Mouse (Mus musculus) forebrain, postnatal 0 days (tissue): ENCODE results near the gene Fgfr3. TPM values are rescaled to one million over a fixed set of nuclear protein-coding genes. Genes with fewer than 3 reads are reported as not detected.
A peak's percentile ranks its signal among the peaks of the same experiment; 100 is the strongest.

ENCODE experiments used
- ATAC-seq: fragments of 200-750 bp; cut with Nextera tagmentation; 2 replicates; pipeline ENCODE4 v1.8.0; 2017; ENCODE audit warnings: mild to moderate bottlenecking, moderate library complexity
- DNase-seq: peaks from one replicate; pipeline ENCODE4 v3.0.0-alpha.2; 2015
- H3K27ac ChIP-seq: fragments of 300-500 bp; sonication (generic); 2 replicates; pipeline ENCODE4 v1.5.1; 2014; ENCODE audit warnings: low read depth, mild to moderate bottlenecking, antibody characterized with exemption, low read length, moderate library complexity, mixed read lengths
- H3K27me3 ChIP-seq: fragments of 300-500 bp; sonication (generic); 2 replicates; pipeline ENCODE4 v1.6.1; 2014; ENCODE audit warnings: mild to moderate bottlenecking, low read length, mixed read lengths; ENCODE audit not compliant: insufficient read depth
- H3K36me3 ChIP-seq: fragments of 300-500 bp; sonication (generic); 2 replicates; pipeline ENCODE4 v1.6.1; 2014; ENCODE audit warnings: mild to moderate bottlenecking, moderate library complexity; ENCODE audit not compliant: insufficient read depth
- H3K4me1 ChIP-seq: fragments of 300-500 bp; sonication (generic); 2 replicates; pipeline ENCODE4 v1.6.1; 2014; ENCODE audit warnings: antibody characterized with exemption; ENCODE audit not compliant: insufficient read depth
- H3K4me2 ChIP-seq: fragments of 300-500 bp; sonication (generic); 2 replicates; pipeline ENCODE4 v1.6.1; 2014; ENCODE audit warnings: low read depth, mild to moderate bottlenecking, moderate library complexity
- H3K4me3 ChIP-seq: fragments of 300-500 bp; sonication (generic); 2 replicates; pipeline ENCODE4 v1.5.1; 2014; ENCODE audit warnings: low read depth, low read length, mixed read lengths
- H3K9ac ChIP-seq: fragments of 300-500 bp; sonication (generic); 2 replicates; pipeline ENCODE4 v1.6.1; 2014; ENCODE audit warnings: mild to moderate bottlenecking
- H3K9me3 ChIP-seq: fragments of 300-500 bp; sonication (generic); 2 replicates; pipeline ENCODE4 v1.6.1; 2016; ENCODE audit warnings: low read length
- CTCF ChIP-seq: sonication (generic); IDR thresholded peaks from 2 replicates; pipeline ENCODE4 v1.5.1; 2016; ENCODE audit warnings: antibody characterized with exemption, control low read depth, low read depth
- WGBS: fragments of 180-500 bp; shearing (Covaris S2); extraction: QIAGEN DNeasy Blood & Tissue Kit; methylation state at CpG from one replicate; pipeline ENCODE4 v1.1.7; 2014; 5-methylcytosine and 5-hydroxymethylcytosine counted together
- polyA plus RNA-seq: library from polyadenylated mRNA; unstranded; fragments of >200 nt; fragmentation: Nextera tagmentation; extraction: Ambion mirVana; gene quantifications from 2 replicates; pipeline ENCODE4 v1.2.1, GENCODE M21; 2015
- total RNA-seq: library from RNA; depleted of rRNA; stranded (reverse); fragments of >200 nt; gene quantifications from 2 replicates; pipeline ENCODE4 v1.2.3, GENCODE M21; 2014

Fgfr3 gene
- total and polyA plus RNA-seq, 2 experiments from 2014 or later: 22.2 to 56.6 TPM

- no peak overlapping the region for H3K27ac ChIP-seq
- no peak overlapping the region for H3K9ac ChIP-seq
- H3K36me3 ChIP-seq: no peaks in the 10 kb centered on the region
- H3K4me2 ChIP-seq: no peak overlapping the region
- no peak overlapping the region for H3K4me3 ChIP-seq
- DNase-seq: no peak
- WGBS: 7% methylated on average over 24 of the region's 24 CpGs
- peaks cover 16% of the 10 kb centered on the region for H3K4me1 ChIP-seq
- no peak for TF ChIP-seq CTCF
- ATAC-seq: no peak
- no peaks in the 10 kb centered on the region; the same call in 1 of the 2 replicates for H3K27me3 ChIP-seq
- no peaks in the 10 kb centered on the region for H3K9me3 ChIP-seq
Measured at GRCm38 (mm10) chr5:33692393-33692792, 29.1 kb upstream of the Fgfr3 start.

- Histone ChIP-seq H3K4me3 (no peak overlapping the region), H3K9ac (no peak overlapping the region; the same call in 1 of the 2 replicates), H3K4me2 (peak overlapping the region; percentile 91), H3K27ac (no peak overlapping the region), H3K4me1 (peaks cover 12% of the 10 kb centered on the region), H3K9me3 (no peaks in the 10 kb centered on the region), H3K36me3 (no peaks in the 10 kb centered on the region), H3K27me3 (no peaks in the 10 kb centered on the region; the same call in 1 of the 2 replicates)
- DNase-seq (no peak), ATAC-seq (no peak)
- TF ChIP-seq CTCF: no peak
- WGBS: 33% methylated on average over 9 of the region's 9 CpGs
Measured at GRCm38 (mm10) chr5:33694461-33694847, 27.0 kb upstream of the Fgfr3 start.

DNA sequence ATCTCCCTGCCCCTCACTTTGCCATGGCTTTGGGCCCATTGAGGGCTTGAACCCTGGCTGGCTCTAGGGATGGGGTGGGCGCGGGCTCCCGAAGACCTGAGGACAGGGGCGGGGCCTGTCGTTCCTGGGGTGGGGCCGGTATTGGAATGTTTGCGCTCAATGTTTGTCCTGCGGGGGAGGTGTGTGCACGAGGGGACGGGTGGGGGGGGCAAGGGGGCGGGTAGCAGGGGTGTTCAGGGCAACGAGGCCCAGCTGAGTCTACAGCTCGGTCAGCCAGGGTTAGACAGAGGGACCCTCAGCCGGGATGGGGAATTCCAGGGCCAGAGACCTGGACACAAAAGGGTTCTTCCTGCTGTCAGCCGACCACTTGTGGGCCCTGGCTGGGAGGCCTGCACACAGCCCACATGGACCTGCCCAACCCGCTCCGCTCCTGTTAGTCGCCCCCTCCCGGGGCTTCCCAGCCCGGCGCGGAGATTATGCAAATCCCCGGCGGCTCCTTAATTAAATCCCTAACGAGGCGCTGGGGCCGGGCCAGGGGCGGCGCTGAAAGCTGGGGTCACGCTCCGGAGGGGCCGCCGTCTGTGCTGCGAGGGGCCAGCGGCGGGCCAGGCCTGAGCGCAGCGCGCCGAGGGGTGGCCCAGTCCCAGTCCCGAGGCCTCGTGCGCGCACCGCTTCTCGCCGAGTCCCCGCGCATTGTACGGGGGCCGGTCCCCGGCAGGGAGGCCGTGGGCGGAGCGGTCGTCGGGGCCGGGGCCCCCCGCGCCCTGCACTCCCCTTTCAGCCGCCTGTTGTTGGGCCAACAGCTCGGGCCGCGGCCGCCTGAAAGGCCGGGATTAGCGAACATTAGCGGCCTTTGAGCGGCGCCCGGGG, 26.4 kb upstream of the Fgfr3 start:
- H3K27me3 ChIP-seq: no peaks in the 10 kb centered on the region; the same call in 1 of the 2 replicates
- ATAC-seq: peak; percentile 79

DNA sequence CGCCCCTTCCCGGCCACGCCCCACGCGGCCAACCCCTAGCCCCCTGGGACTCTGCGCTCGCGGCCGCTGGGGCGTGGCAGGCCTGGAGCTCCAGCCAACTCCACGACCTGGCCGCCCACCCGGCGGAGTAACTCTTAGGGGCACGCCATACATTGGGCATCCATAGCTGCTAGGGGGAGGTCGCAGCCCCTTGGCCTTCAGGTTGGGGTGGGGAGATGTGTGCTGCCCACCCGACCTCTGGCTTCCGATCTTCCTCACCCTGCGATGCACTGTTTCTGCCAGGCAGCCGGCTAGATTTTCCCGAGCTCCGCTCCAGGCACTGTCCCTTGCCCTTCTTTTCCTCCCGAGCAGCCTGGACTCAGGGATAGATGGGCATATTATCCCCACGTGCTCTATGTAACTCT, 25.8 kb upstream of the Fgfr3 start:
- Histone ChIP-seq H3K4me1 (peaks cover 8% of the 10 kb centered on the region; the same call in 1 of the 2 replicates), H3K4me2 (peak overlapping the region; percentile 91), H3K27me3 (no peaks in the 10 kb centered on the region; the same call in 1 of the 2 replicates), H3K9me3 (no peaks in the 10 kb centered on the region), H3K36me3 (no peaks in the 10 kb centered on the region), H3K9ac (peak overlapping the region; percentile 73), H3K27ac (no peak overlapping the region), H3K4me3 (peak overlapping the region; percentile 47)
- ATAC-seq (no peak), DNase-seq (no peak)
- TF ChIP-seq CTCF: no peak
- WGBS: 4% methylated on average over 24 of the region's 24 CpGs

More for the DNA sequence above, 26.4 kb upstream of the Fgfr3 start:
- DNase-seq: peak; percentile 77
- no peak for TF ChIP-seq CTCF
- H3K9me3 ChIP-seq: no peaks in the 10 kb centered on the region
- H3K4me1 ChIP-seq: peaks cover 8% of the 10 kb centered on the region; the same call in 1 of the 2 replicates
- 5% methylated on average over 62 of the region's 71 CpGs for WGBS
- H3K4me2 ChIP-seq: peak overlapping the region; percentile 91
- H3K9ac ChIP-seq: peak overlapping the region; percentile 73
- H3K36me3 ChIP-seq: no peaks in the 10 kb centered on the region
- peak overlapping the region; percentile 47 for H3K4me3 ChIP-seq
- 0 out of 2 replicates have a peak overlapping the region, but pooled peaks have one; percentile 15 for H3K27ac ChIP-seq

DNA sequence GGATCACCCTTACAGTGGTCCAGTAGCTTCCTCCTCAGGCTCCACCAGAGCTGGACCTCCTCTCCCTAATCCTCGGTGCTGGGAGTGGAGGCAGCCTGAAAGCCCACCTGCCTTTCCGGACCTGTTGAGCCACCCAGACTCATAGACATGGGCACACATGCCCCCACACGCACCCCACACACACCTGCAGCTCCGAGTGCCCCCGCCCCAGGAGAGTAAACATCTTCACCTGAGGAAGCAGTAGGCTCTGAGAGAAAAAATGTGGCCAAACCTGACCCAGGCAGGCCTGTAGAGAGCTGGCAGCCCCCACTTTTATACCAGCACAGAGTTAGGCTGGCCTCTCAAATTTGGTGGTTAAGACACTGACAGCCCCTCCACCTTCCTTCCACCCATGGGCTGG, 25.0 kb upstream of the Fgfr3 start:
- no peak for TF ChIP-seq CTCF
- Histone ChIP-seq H3K9ac (no peak overlapping the region), H3K4me2 (no peak overlapping the region), H3K27me3 (no peaks in the 10 kb centered on the region; the same call in 1 of the 2 replicates), H3K36me3 (no peaks in the 10 kb centered on the region), H3K4me3 (no peak overlapping the region), H3K27ac (no peak overlapping the region), H3K9me3 (no peaks in the 10 kb centered on the region), H3K4me1 (peaks cover 8% of the 10 kb centered on the region; the same call in 1 of the 2 replicates)
- 48% methylated on average over 5 of the region's 5 CpGs for WGBS
- ATAC-seq (no peak), DNase-seq (no peak)

DNA sequence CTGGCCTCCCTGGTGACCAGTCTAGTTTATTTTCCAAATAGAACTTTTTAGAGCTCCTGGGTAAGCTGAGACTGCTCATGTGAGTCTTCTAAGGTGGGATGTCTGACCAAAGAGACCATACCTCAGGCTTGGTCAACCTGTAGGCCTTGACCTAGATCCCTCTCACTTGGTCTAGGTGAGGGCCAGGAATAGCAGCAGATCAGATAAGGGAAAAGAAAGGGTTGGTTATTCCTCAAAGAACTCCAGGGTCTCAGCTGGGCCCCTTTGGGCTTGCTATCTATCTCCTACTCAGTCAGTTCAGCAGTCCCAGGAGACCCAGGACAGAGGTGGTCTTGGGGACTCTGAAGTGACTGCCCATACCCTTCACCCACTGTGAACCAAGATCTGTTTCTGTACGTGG, 23.9 kb upstream of the Fgfr3 start:
- 5% methylated on average over 1 of the region's 1 CpGs for WGBS
- no peaks in the 10 kb centered on the region for H3K9me3 ChIP-seq
- TF ChIP-seq CTCF: no peak
- 0 out of 2 replicates have a peak overlapping the region, but pooled peaks have one; percentile 35 for H3K27ac ChIP-seq
- DNase-seq (no peak), ATAC-seq (no peak)
- H3K9ac ChIP-seq: no peak overlapping the region
- no peak overlapping the region for H3K4me3 ChIP-seq
- no peaks in the 10 kb centered on the region; the same call in 1 of the 2 replicates for H3K27me3 ChIP-seq
- peaks cover 8% of the 10 kb centered on the region; the same call in 1 of the 2 replicates for H3K4me1 ChIP-seq
- no peak overlapping the region for H3K4me2 ChIP-seq
- H3K36me3 ChIP-seq: no peaks in the 10 kb centered on the region
